Mouse (Mus musculus) hindbrain, embryonic 12.5 days (tissue): ENCODE results near the gene Prkci. TPM values are rescaled to one million over a fixed set of nuclear protein-coding genes. Genes with fewer than 3 reads are reported as not detected.
A peak's percentile ranks its signal among the peaks of the same experiment; 100 is the strongest.

ENCODE experiments used
- ATAC-seq: fragments of 200-750 bp; cut with Nextera tagmentation; 2 replicates; pipeline ENCODE4 v1.8.0; 2017; ENCODE audit warnings: moderate TSS enrichment; ENCODE audit not compliant: low FRiP score
- H3K27ac ChIP-seq: fragments of 300-500 bp; sonication (generic); 2 replicates; pipeline ENCODE4 v1.5.1; 2016; ENCODE audit warnings: mild to moderate bottlenecking
- H3K27me3 ChIP-seq: fragments of 300-500 bp; sonication (generic); 2 replicates; pipeline ENCODE4 v1.6.1; 2016; ENCODE audit warnings: mild to moderate bottlenecking
- H3K36me3 ChIP-seq: fragments of 300-500 bp; sonication (generic); 2 replicates; pipeline ENCODE4 v1.6.1; 2016; ENCODE audit warnings: mild to moderate bottlenecking
- H3K4me1 ChIP-seq: fragments of 300-500 bp; sonication (generic); 2 replicates; pipeline ENCODE4 v1.6.1; 2016
- H3K4me2 ChIP-seq: fragments of 300-500 bp; sonication (generic); replicated peaks from 2 replicates; pipeline ENCODE4 v1.6.1; 2016; ENCODE audit warnings: mild to moderate bottlenecking
- H3K4me3 ChIP-seq: fragments of 300-500 bp; sonication (generic); 2 replicates; pipeline ENCODE4 v1.5.1; 2016; ENCODE audit warnings: mild to moderate bottlenecking
- H3K9ac ChIP-seq: fragments of 300-500 bp; sonication (generic); 2 replicates; pipeline ENCODE4 v1.6.1; 2016; ENCODE audit warnings: mild to moderate bottlenecking, moderate library complexity
- H3K9me3 ChIP-seq: fragments of 300-500 bp; sonication (generic); replicated peaks from 2 replicates; pipeline ENCODE4 v1.6.1; 2016; ENCODE audit warnings: mild to moderate bottlenecking
- WGBS: fragments of 180-500 bp; shearing (Covaris S2); methylation state at CpG from one replicate; pipeline ENCODE4 v1.1.7; 2016; 5-methylcytosine and 5-hydroxymethylcytosine counted together
- polyA plus RNA-seq: library from polyadenylated mRNA; unstranded; fragments of >200 nt; fragmentation: Nextera tagmentation; extraction: Ambion mirVana; gene quantifications from 2 replicates; pipeline ENCODE4 v1.2.1, GENCODE M21; 2016

Prkci gene
- polyA plus RNA-seq, 1 experiment from 2014 or later = 38.6 TPM

DNA sequence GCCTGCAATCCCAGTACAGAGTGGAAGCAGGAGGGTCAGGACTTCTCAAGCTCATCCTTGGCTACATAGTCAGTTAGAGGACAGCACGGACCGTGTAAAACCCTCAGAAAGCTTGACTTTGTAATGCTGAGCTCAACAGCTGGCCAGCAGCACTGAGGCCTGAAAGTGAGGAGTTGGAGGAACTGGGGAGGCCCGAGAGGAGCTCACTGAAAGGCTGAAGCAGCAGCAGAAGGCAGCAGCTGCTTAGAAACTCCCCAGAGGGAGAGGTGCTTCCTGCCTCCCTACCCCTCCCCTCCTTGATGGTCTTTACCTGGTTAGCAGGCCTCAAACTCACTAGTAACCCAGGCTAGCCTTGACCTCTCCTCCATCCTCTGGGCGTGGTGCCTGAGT lies 4.5 kb downstream of the Prkci start:
- no peaks in the 10 kb centered on the region for H3K27me3 ChIP-seq
- 30% methylated on average over 4 of the region's 4 CpGs for WGBS
- H3K4me1 ChIP-seq = peaks cover 25% of the 10 kb centered on the region
- H3K4me3 ChIP-seq = no peak overlapping the region
- ATAC-seq = no peak
- no peak overlapping the region for H3K27ac ChIP-seq
- H3K36me3 ChIP-seq = no peaks in the 10 kb centered on the region
- H3K4me2 ChIP-seq = no peak overlapping the region
- H3K9me3 ChIP-seq = no peaks in the 10 kb centered on the region
- H3K9ac ChIP-seq = no peak overlapping the region

DNA sequence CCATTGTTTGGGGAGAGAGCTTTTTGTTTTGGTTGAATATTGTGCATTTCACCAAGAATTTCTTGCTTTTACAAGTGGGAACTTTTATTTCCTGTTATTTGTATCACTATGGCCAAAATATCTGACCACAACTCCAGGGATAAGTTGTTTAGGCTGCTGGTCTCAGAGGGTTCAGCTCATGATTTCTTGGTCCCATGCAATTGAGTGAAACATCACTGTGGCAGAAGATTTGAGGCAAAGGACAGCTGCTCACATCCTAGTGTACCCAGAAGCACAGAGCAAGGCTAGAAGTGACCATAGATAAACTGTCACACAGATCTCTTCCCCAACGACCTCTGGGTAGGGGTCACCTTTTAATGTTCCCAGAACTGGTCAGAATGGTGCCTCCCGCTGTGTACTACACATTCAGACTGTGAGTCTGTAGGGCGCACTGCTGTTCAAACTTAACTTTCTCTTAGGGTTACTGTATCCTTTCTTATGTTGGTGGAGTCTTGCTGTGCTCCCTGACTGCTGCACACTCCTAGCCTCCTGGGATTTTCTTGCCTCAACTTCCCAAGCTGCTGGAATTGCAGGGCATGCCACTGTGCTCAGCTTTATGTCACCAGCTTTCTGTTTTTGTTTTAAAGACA lies 5.6 kb downstream of the Prkci start:
- H3K36me3 ChIP-seq = no peaks in the 10 kb centered on the region
- H3K27ac ChIP-seq = no peak overlapping the region
- WGBS = 34% methylated on average over 3 of the region's 3 CpGs
- H3K4me1 ChIP-seq = peaks cover 25% of the 10 kb centered on the region
- H3K27me3 ChIP-seq = no peaks in the 10 kb centered on the region
- H3K9me3 ChIP-seq = no peaks in the 10 kb centered on the region
- no peak overlapping the region for H3K4me3 ChIP-seq
- ATAC-seq = no peak
- no peak overlapping the region for H3K4me2 ChIP-seq
- no peak overlapping the region for H3K9ac ChIP-seq

DNA sequence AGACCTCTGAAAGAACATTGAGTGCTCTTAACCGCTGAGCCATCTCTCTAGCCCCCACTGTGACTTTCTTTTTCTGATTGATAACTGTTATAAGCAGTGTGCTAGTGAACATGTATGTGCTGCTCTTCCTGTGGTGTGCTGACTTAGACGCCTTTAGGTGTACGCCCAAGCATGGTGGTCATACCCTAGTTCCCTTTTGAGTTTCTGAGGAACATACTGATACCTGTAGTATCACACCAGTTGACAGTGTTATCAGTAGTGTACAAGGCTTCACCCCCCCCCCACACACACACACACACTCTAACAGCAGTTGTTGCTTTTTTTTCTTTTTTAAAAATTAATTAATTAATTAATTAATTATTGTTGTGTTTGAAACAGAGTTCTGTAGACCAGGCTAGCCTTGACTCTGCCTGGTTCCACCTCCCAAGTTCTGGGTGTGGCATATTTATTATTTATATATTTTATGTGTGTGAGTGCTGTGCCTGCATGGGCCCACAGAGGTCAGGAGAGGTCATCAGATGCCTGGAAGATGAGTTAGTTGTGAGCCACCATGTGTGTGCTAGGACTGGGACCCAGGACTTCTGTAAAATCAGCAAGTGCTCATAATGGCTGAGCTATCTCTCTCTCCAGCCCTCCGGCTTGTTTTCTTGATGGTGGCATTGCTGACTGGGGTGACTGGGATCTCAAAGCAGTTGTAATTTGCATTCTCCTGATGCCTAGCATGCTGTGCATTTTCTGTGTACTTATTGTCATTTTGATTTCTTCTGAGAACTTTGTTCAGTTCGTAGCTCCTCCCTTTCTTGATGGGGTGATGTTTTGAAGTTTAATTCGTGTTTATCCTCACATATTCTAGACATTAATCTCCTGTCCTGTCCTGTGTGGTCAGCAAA lies 9.0 kb downstream of the Prkci start:
- no peak for ATAC-seq
- 71% methylated on average over 6 of the region's 6 CpGs for WGBS

DNA sequence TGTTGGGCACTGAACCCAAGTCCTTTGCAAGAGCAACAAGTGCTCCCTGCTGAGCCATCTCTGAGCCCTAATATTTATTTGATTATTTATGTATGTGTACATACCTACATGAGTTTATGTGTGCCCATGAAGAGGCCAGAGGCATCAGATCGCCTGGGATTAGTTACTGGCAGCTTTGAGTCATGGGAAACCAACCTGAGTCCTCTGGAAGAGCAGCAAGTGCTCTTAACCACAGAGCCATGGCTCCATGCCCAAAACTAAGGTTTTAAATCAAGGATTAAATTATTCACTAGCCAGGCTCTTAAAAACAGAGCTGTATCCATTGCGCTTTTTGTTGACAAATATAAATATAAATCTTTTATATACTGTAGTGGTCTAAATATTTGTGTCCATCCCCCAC lies 18.8 kb downstream of the Prkci start:
- Histone ChIP-seq H3K4me3 (no peak overlapping the region), H3K27me3 (no peaks in the 10 kb centered on the region), H3K36me3 (no peaks in the 10 kb centered on the region), H3K4me1 (peaks cover 18% of the 10 kb centered on the region), H3K4me2 (no peak overlapping the region), H3K27ac (no peak overlapping the region), H3K9ac (no peak overlapping the region), H3K9me3 (no peaks in the 10 kb centered on the region)
- no peak for ATAC-seq
- 92% methylated on average over 2 of the region's 2 CpGs for WGBS

More for the DNA sequence above, 9.0 kb downstream of the Prkci start:
- H3K27ac ChIP-seq = no peak overlapping the region
- H3K27me3 ChIP-seq = no peaks in the 10 kb centered on the region
- H3K9ac ChIP-seq = no peak overlapping the region
- no peak overlapping the region for H3K4me2 ChIP-seq
- no peaks in the 10 kb centered on the region for H3K36me3 ChIP-seq
- no peaks in the 10 kb centered on the region for H3K9me3 ChIP-seq
- H3K4me3 ChIP-seq = no peak overlapping the region
- peaks cover 13% of the 10 kb centered on the region for H3K4me1 ChIP-seq

DNA sequence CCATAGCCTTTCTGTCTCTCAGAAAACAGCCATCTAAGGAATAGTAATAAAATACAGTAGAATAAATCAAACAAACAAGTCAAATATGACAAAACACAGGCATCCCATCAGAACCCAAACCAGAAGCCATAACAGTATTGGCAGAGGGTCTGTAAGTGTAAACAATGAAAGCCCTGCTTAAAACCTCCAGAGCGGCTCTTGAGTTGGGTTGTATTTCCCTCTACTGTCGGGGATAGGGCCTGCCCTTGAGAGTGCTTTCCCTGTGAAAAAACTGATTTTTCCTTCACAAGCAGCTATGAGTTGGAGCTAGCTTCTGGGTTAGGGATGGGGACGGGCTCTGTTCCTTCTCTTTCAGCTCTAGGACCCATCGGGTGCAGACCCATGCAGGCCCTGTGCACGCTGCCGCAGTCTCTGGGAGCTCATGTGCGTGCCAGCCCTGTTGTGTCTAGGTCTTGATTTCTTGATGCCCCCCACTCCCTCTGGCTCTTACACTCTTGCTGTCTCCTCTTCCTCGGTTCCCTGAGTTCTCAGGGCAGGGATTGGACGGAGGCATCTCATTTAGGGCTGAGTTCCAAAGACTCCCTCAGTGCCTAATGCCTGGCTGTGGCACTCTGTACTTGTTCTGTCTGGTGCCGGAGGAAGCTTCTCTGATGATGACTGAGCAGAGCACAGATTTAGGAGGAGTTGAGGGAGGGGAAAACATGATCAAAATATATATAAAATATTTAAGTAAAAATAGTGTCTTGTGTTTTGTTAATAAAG lies 20.3 kb downstream of the Prkci start:
- WGBS = 79% methylated on average over 10 of the region's 10 CpGs

DNA sequence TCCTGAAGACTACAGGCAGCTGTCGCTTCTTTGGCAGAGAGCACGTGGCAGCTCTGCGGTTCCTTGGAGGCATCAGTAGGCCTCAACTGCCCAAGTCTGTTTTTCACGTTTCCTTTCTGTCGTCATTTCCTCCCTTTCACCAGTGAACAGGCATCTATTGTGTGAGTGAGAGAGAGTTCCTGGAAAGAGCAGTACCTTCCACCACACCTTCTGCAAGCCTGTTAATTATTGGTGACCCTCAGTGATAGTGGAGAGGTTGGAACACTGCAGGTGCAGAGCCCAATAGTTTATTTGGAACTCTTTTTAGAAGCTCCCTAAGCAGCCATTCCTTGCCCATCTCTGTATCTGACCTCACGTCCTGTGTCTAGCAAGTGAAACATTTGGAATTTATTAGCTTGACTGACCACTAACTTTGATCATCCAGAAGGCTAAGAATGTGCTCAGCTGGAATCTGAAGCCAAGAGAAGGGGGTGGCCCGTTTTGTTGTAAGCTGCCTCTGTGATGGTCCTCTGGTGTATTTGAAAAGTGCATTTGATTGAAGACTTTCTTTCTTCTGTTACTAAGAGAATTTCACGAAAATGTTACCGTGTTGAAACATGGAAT lies 21.1 kb downstream of the Prkci start:
- Histone ChIP-seq H3K9me3 (no peaks in the 10 kb centered on the region), H3K4me3 (no peak overlapping the region), H3K4me1 (peaks cover 18% of the 10 kb centered on the region), H3K36me3 (peaks cover under 1% of the 10 kb centered on the region; the same call in 1 of the 2 replicates), H3K27ac (no peak overlapping the region), H3K9ac (no peak overlapping the region), H3K4me2 (no peak overlapping the region), H3K27me3 (no peaks in the 10 kb centered on the region)
- WGBS = 37% methylated on average over 9 of the region's 9 CpGs
- ATAC-seq = no peak

More for the DNA sequence above, 20.3 kb downstream of the Prkci start:
- no peak for ATAC-seq
- H3K9me3 ChIP-seq = no peaks in the 10 kb centered on the region
- no peak overlapping the region for H3K4me2 ChIP-seq
- no peak overlapping the region for H3K4me3 ChIP-seq
- no peak overlapping the region for H3K27ac ChIP-seq
- peaks cover 18% of the 10 kb centered on the region for H3K4me1 ChIP-seq
- H3K36me3 ChIP-seq = no peaks in the 10 kb centered on the region
- H3K27me3 ChIP-seq = no peaks in the 10 kb centered on the region
- no peak overlapping the region for H3K9ac ChIP-seq

DNA sequence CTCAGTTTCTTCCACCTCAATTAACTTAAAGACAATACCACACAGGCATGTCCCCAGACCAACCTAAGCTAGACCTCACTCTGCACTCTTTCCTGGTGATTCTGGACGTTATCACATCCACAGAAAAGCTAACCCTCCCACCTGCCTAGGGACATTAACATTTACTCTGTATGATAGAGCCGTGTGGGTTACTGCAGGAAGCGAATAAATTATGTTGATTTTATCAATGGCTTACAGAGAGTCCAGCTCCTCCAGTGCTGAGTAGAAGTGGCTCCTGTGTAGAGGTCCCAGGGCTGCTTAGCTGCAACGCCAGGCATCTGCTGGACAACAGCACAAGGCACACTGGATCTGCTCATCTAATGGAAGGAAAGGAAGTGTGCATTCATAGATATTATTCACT lies 22.1 kb downstream of the Prkci start:
- H3K27me3 ChIP-seq = no peaks in the 10 kb centered on the region
- 40% methylated on average over 4 of the region's 4 CpGs for WGBS
- peaks cover 5% of the 10 kb centered on the region; the same call in 1 of the 2 replicates for H3K36me3 ChIP-seq
- H3K4me2 ChIP-seq = no peak overlapping the region
- no peak overlapping the region for H3K27ac ChIP-seq
- no peak overlapping the region for H3K4me3 ChIP-seq
- H3K4me1 ChIP-seq = peaks cover 18% of the 10 kb centered on the region
- ATAC-seq = no peak
- H3K9me3 ChIP-seq = no peaks in the 10 kb centered on the region
- no peak overlapping the region for H3K9ac ChIP-seq

DNA sequence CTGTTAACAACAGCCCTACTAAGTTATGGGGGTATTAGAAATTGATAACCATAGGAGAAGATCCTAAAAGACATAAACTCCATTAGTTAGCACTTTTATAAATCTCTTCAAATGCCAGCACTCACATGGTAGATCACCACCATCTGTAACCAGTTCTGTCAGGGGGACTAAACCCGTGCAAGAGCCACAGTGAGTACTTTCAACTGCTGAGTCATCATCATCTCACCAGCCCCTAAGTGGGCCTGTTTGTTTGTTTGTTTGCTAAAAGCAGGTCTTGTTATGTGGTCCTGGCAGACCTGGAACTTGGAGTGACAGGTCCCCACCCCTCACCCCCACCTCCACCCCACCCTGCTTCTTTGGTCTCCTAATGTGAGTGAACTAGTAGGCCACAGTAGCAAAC lies 23.7 kb downstream of the Prkci start:
- H3K4me2 ChIP-seq = no peak overlapping the region
- no peak overlapping the region for H3K4me3 ChIP-seq
- H3K4me1 ChIP-seq = peaks cover 24% of the 10 kb centered on the region
- no peak overlapping the region for H3K27ac ChIP-seq
- WGBS = 93% methylated on average over 1 of the region's 1 CpGs
- ATAC-seq = no peak; the same call in 1 of the 2 replicates
- no peaks in the 10 kb centered on the region for H3K9me3 ChIP-seq
- no peak overlapping the region for H3K9ac ChIP-seq
- peaks cover 5% of the 10 kb centered on the region; the same call in 1 of the 2 replicates for H3K36me3 ChIP-seq
- no peaks in the 10 kb centered on the region for H3K27me3 ChIP-seq

DNA sequence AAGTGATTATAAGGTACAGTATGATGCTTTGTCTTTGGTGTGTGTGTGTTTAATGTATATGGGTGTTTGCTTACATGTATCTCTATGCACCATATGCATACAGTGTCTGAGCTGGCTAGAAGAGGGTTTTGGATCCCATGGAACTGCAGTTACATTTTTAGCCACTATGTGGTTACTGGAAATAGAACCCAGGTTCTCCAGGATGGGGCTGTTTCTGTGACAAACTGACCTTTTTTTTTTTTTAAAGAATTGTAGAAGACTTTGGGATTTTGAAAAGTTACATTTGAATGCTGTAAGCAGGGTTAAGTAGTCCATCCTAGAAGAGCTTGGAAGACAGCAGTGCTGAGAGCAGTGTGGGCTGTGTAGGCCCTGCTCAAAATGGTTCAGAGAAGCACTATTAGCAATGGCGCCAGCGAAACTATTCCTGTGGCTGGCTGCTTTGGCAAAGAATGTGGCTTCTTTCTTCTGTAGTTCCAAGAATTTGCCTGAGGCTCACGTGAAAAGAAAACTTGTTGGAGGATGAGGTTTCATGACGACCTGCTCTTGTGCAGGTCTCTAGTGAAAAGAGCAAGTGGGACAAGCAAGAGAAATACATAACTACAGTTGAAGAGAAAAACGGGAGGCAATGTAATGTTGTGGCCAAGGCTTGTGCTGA lies 24.4 kb downstream of the Prkci start:
- H3K36me3 ChIP-seq = peaks cover 5% of the 10 kb centered on the region; the same call in 1 of the 2 replicates
- no peaks in the 10 kb centered on the region for H3K27me3 ChIP-seq
- H3K4me3 ChIP-seq = no peak overlapping the region
- no peak overlapping the region for H3K9ac ChIP-seq
- no peak overlapping the region for H3K4me2 ChIP-seq
- H3K27ac ChIP-seq = no peak overlapping the region
- ATAC-seq = no peak
- H3K4me1 ChIP-seq = peaks cover 23% of the 10 kb centered on the region
- H3K9me3 ChIP-seq = no peaks in the 10 kb centered on the region
- WGBS = 90% methylated on average over 5 of the region's 5 CpGs

DNA sequence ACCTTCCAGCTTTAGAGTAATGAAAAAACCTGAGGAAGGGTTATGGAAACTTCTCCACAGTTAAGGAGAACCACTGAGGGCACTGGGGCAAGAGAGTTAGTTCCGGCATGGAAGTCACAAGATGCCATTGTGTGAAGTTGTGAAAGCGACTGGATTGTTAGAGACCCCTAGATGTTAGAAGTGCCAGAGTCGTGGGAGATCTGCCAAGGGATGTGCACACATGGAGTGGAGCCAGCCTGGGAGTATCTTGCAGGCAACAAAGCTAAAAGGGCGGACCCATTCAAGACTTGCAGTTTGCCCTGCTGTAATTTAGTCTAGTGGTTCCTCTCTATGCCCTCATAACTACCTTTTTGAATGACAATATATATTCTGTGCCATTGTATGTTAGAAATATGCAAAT lies 25.1 kb downstream of the Prkci start:
- Histone ChIP-seq H3K4me3 (no peak overlapping the region), H3K9me3 (no peaks in the 10 kb centered on the region), H3K27me3 (no peaks in the 10 kb centered on the region), H3K9ac (no peak overlapping the region), H3K4me1 (peaks cover 20% of the 10 kb centered on the region), H3K27ac (no peak overlapping the region), H3K36me3 (peaks cover 7% of the 10 kb centered on the region; the same call in 1 of the 2 replicates), H3K4me2 (no peak overlapping the region)
- no peak for ATAC-seq
- 88% methylated on average over 4 of the region's 4 CpGs for WGBS

DNA sequence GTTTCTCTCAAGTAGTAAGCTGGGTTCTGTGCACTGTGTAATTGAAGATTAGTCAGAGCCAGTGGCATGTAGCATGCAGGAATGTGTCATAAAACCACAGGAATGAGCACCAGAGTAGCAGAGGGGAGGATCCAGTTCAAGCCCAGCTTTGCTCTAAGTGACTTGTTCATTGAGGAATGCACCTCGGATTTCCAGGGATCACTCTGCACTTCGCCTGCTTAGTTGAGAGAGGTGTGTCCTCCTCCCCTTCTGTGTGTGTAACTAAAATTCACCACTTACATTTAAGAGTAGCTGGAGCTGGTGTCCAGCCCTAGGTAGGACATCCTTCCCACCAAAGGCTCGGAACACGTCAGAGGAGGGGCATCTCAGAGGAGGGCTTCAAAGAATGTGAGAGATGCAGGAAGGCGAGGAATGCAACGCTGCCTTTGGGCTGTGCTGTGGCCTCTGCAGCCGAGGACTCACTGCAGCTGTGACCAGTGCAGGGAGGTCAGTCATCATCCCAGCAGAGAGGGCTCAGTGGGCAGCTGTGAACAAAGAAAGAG lies 27.4 kb downstream of the Prkci start:
- no peak overlapping the region for H3K4me2 ChIP-seq
- no peak overlapping the region for H3K9ac ChIP-seq
- H3K27me3 ChIP-seq = no peaks in the 10 kb centered on the region
- no peak for ATAC-seq
- no peak overlapping the region for H3K4me3 ChIP-seq
- WGBS = 17% methylated on average over 7 of the region's 7 CpGs
- H3K27ac ChIP-seq = peak overlapping the region; percentile 35; the same call in 1 of the 2 replicates
- peaks cover 6% of the 10 kb centered on the region for H3K4me1 ChIP-seq
- H3K9me3 ChIP-seq = no peaks in the 10 kb centered on the region
- peaks cover 7% of the 10 kb centered on the region; the same call in 1 of the 2 replicates for H3K36me3 ChIP-seq
